Comparison of ENCODE assay signal across 21 mouse cellular contexts in genomic region chr4:89393251-89393711, GRCm38 (mm10).
DNase-seq lines count a peak whose midpoint lies in the region; ATAC-seq and TF ChIP-seq lines count a peak whose summit lies in the region.
"Had no signal": no experiment of that assay in that cellular context is flagged by ENCODE, and none has a peak within 500 bp of the region (broad histone marks: within the 10 kb centered on the region; RNA-seq: fewer than 3 reads in every experiment).

No protein-coding gene starts in this region.

- dilution Hi-C loops in CH12.LX (cut with MboI; ENCODE audit: extremely low pct_ligation_motif_present, extremely low pct_unique_long_range_greater_than_20kb, low sequenced_read_pairs) = no loop called here

- no peaks in the 10 kb centered on the region for H3K27me3 ChIP-seq in heart, embryonic 12.5 days (replicated peaks)
- no peaks in the 10 kb centered on the region for H3K27me3 ChIP-seq in CH12.LX (replicated peaks)
- H3K27me3 ChIP-seq: embryonic facial prominence, embryonic 13.5 days; limb, embryonic 15.5 days; liver, embryonic 15.5 days; midbrain, embryonic 12.5 days had no signal

- H3K79me2 ChIP-seq in CH12.LX (replicated peaks; ENCODE audit: control insufficient read depth, extremely low read depth, insufficient read depth, poor library complexity, severe bottlenecking) = peaks cover 12% of the 10 kb centered on the region; the same call in 1 of the 2 replicates

- no peaks in the 10 kb centered on the region for H3K9me3 ChIP-seq in heart, embryonic 12.5 days (replicated peaks)
- peaks cover 3% of the 10 kb centered on the region for H3K9me3 ChIP-seq in CH12.LX (replicated peaks; ENCODE audit: low read length)
- H3K9me3 ChIP-seq: embryonic facial prominence, embryonic 13.5 days; limb, embryonic 15.5 days; liver, embryonic 15.5 days; midbrain, embryonic 12.5 days had no signal

- no peak overlapping the region for H3K27ac ChIP-seq in heart, embryonic 12.5 days (ENCODE audit: poor library complexity, severe bottlenecking)
- H3K27ac ChIP-seq in CH12.LX (ENCODE audit: insufficient read depth, low read depth) = peak overlapping the region; percentile 99
- H3K27ac ChIP-seq: embryonic facial prominence, embryonic 13.5 days; gastrocnemius, adult 2 months; hindbrain, postnatal 0 days; layer of hippocampus, adult 2 months; limb, embryonic 15.5 days; liver, embryonic 15.5 days; midbrain, embryonic 12.5 days had no signal

- no peaks in the 10 kb centered on the region for H3K36me3 ChIP-seq in heart, embryonic 12.5 days
- peaks cover 19 to 46% of the 10 kb centered on the region in 2 experiments for H3K36me3 ChIP-seq in CH12.LX (replicated peaks in 1 of 2; ENCODE audit: control insufficient read depth in 1 of 2, insufficient read depth in 1 of 2, low read length in 1 of 2)
- H3K36me3 ChIP-seq: embryonic facial prominence, embryonic 13.5 days; limb, embryonic 15.5 days; liver, embryonic 15.5 days; midbrain, embryonic 12.5 days had no signal

- DNase-seq in heart, adult 8-10 months (ENCODE audit: low spot score) = peak; percentile 33
- peak; percentile 94 for DNase-seq in CH12.LX (ENCODE audit: extremely low read depth)
- DNase-seq in heart, postnatal 10 days = peak; percentile 23 to 44
- DNase-seq in left cerebral cortex, adult 9 months (ENCODE audit: low spot score in 2 of 2) = no peak
- no peak for DNase-seq in spleen, postnatal 14 days (ENCODE audit: low spot score in 2 of 2)
- DNase-seq: cerebellum, adult 9-10 months; gastrocnemius, adult 2 months; kidney, adult 18-20 months; kidney, postnatal 10 days; layer of hippocampus, postnatal 36 days; right cerebral cortex, postnatal 4 days; thymus, postnatal 25 days had no signal

- 71% methylated on average over 2 of the region's 2 CpGs for WGBS in heart, embryonic 12.5 days

- H3K9ac ChIP-seq in heart, embryonic 12.5 days = no peak overlapping the region
- H3K9ac ChIP-seq in CH12.LX (ENCODE audit: insufficient read depth, low read depth) = peak overlapping the region; percentile 74; the same call in 1 of the 2 replicates
- H3K9ac ChIP-seq: embryonic facial prominence, embryonic 13.5 days; limb, embryonic 15.5 days; liver, embryonic 15.5 days; midbrain, embryonic 12.5 days had no signal

- no peak; the same call in none of the 2 replicates for TF ChIP-seq POLR2A in CH12.LX (IDR thresholded peaks at IDR 0.05; ENCODE audit: low read depth, low read length)

- H3K4me3 ChIP-seq in heart, embryonic 12.5 days = no peak overlapping the region
- H3K4me3 ChIP-seq in CH12.LX (replicated peaks in 1 of 3; ENCODE audit: low read depth in 2 of 3, low read length in 2 of 3, poor library complexity in 1 of 3) = no peak overlapping the region
- H3K4me3 ChIP-seq: embryonic facial prominence, embryonic 13.5 days; gastrocnemius, adult 2 months; layer of hippocampus, adult 2 months; limb, embryonic 15.5 days; liver, embryonic 15.5 days; midbrain, embryonic 12.5 days had no signal

- H3K4me2 ChIP-seq in heart, embryonic 12.5 days = no peak overlapping the region
- peak overlapping the region; percentile 65 for H3K4me2 ChIP-seq in CH12.LX (ENCODE audit: insufficient read depth, low read depth, poor library complexity, severe bottlenecking)
- H3K4me2 ChIP-seq: embryonic facial prominence, embryonic 13.5 days; limb, embryonic 15.5 days; liver, embryonic 15.5 days; midbrain, embryonic 12.5 days had no signal

- TF ChIP-seq EP300 in CH12.LX (IDR thresholded peaks at IDR 0.05; ENCODE audit: low read length) = peak; percentile 99

- intact Hi-C loops in heart, postnatal 10 days (cut with DNase I) = no loop called here

- no peaks in the 10 kb centered on the region for H3K4me1 ChIP-seq in heart, embryonic 12.5 days (replicated peaks)
- peaks cover 30 to 78% of the 10 kb centered on the region in 2 experiments for H3K4me1 ChIP-seq in CH12.LX (ENCODE audit: control insufficient read depth in 1 of 2, insufficient read depth in 2 of 2)
- H3K4me1 ChIP-seq: embryonic facial prominence, embryonic 13.5 days; limb, embryonic 15.5 days; liver, embryonic 15.5 days; midbrain, embryonic 12.5 days had no signal

- in situ Hi-C loops in CH12.LX (cut with MboI; ENCODE audit: low pct_ligation_motif_present, low pct_unique_long_range_greater_than_20kb, low sequenced_read_pairs) = no loop called here

- ATAC-seq in heart, embryonic 12.5 days (ENCODE audit: insufficient number of reproducible peaks, low FRiP score) = no peak
- ATAC-seq in frontal cortex, adult (ENCODE audit: low TSS enrichment) = no peak
- ATAC-seq: forebrain, embryonic 16.5 days; hindbrain, postnatal 0 days had no signal

- TF ChIP-seq RAD21 in CH12.LX (IDR thresholded peaks at IDR 0.05; ENCODE audit: low read depth, low read length) = no peak; the same call in 1 of the 2 replicates

- TF ChIP-seq CTCF in CH12.LX (conservative IDR thresholded peaks at IDR 0.05 in 1 of 2, IDR thresholded peaks at IDR 0.05 in 1 of 2; ENCODE audit: low read depth in 2 of 2, low read length in 2 of 2) = no peak

TF ChIP-seq in CH12.LX, 34 proteins besides CTCF, POLR2A, EP300 and RAD21:
- TF ChIP-seq MEF2A (IDR thresholded peaks at IDR 0.05; ENCODE audit: borderline replicate concordance, low read depth, low read length) (peak; percentile 99), UBTF (IDR thresholded peaks at IDR 0.05; ENCODE audit: low read depth, low read length) (no peak), HCFC1 (IDR thresholded peaks at IDR 0.05; ENCODE audit: low read depth, low read length) (0 out of 2 replicates have a peak, but pooled peaks have one; percentile 26), ZNF384 (IDR thresholded peaks at IDR 0.05; ENCODE audit: low read depth, low read length) (0 out of 2 replicates have a peak, but pooled peaks have one; percentile 1), ZC3H11A (IDR thresholded peaks at IDR 0.05; ENCODE audit: low read depth, low read length) (no peak), JUN (IDR thresholded peaks at IDR 0.05; ENCODE audit: insufficient read depth, low read depth, low read length) (peak; percentile 85), RCOR1 (conservative IDR thresholded peaks at IDR 0.05; ENCODE audit: low read depth, low read length) (peak; percentile 92), CHD2 (IDR thresholded peaks at IDR 0.05; ENCODE audit: low read length) (peak; percentile 93), POLR2AphosphoS2 (IDR thresholded peaks at IDR 0.05; ENCODE audit: low read depth, low read length) (peak; percentile 88), MAZ (IDR thresholded peaks at IDR 0.05; ENCODE audit: low read depth, low read length) (peak; percentile 67; the same call in 1 of the 2 replicates), TCF12 (IDR thresholded peaks at IDR 0.05; ENCODE audit: low read depth, low read length) (peak; percentile 99), MAFK (IDR thresholded peaks at IDR 0.05; ENCODE audit: insufficient replicate concordance, low read length) (peak; percentile 95), USF2 (conservative IDR thresholded peaks at IDR 0.05; ENCODE audit: low read depth, low read length) (no peak; the same call in 1 of the 2 replicates), TBP (conservative IDR thresholded peaks at IDR 0.05; ENCODE audit: low read depth, low read length) (peak; percentile 40; the same call in 1 of the 2 replicates), NRF1 (IDR thresholded peaks at IDR 0.05; ENCODE audit: low read depth, low read length) (no peak), PAX5 (IDR thresholded peaks at IDR 0.05; ENCODE audit: low read length) (no peak), KAT2A (IDR thresholded peaks at IDR 0.05; ENCODE audit: insufficient replicate concordance, low read length) (peak; percentile 64; the same call in 1 of the 2 replicates), MXI1 (IDR thresholded peaks at IDR 0.05; ENCODE audit: low read depth, low read length) (peak; percentile 5; the same call in 1 of the 2 replicates), MAX (IDR thresholded peaks at IDR 0.05; ENCODE audit: low read length) (peak; percentile 54; the same call in 1 of the 2 replicates), E2F4 (IDR thresholded peaks at IDR 0.05; ENCODE audit: insufficient replicate concordance, low read depth, low read length) (peak; percentile 67; the same call in 1 of the 2 replicates), JUND (conservative IDR thresholded peaks at IDR 0.05; ENCODE audit: low read depth, low read length) (peak; percentile 87), SMC3 (IDR thresholded peaks at IDR 0.05; ENCODE audit: low read depth, low read length) (no peak), ZKSCAN1 (IDR thresholded peaks at IDR 0.05; ENCODE audit: borderline replicate concordance, low read depth, low read length) (no peak), ELF1 (IDR thresholded peaks at IDR 0.05; ENCODE audit: low read depth, low read length) (peak; percentile 33; the same call in 1 of the 2 replicates), ETS1 (conservative IDR thresholded peaks at IDR 0.05; ENCODE audit: low read depth, low read length) (peak; percentile 94), MYC (IDR thresholded peaks at IDR 0.05; ENCODE audit: low read depth, low read length) (peak; percentile 84), BHLHE40 (IDR thresholded peaks at IDR 0.05; ENCODE audit: low read depth, low read length) (peak; percentile 86), NELFE (IDR thresholded peaks at IDR 0.05; ENCODE audit: low read depth, low read length) (no peak), IRF4 (IDR thresholded peaks at IDR 0.05; ENCODE audit: low read depth, low read length) (peak; percentile 95), ZMIZ1 (IDR thresholded peaks at IDR 0.05; ENCODE audit: low read depth, low read length) (no peak), SIN3A (IDR thresholded peaks at IDR 0.05; ENCODE audit: low read length) (peak; percentile 90), USF1 (IDR thresholded peaks at IDR 0.05; ENCODE audit: low read depth, low read length) (no peak), GABPA (IDR thresholded peaks at IDR 0.05; ENCODE audit: insufficient replicate concordance, low read depth, low read length) (no peak), CHD1 (IDR thresholded peaks at IDR 0.05; ENCODE audit: low read depth, low read length) (peak; percentile 95)
TF ChIP-seq in CH12.LX: peak in this region for 23.

Comparison
In these comparisons a context has a peak if more than half of its experiments do, and no peak if none do; other contexts are left out.
1. DNase-seq: peak in heart, adult 8-10 months (single experiment), CH12.LX (single experiment) and heart, postnatal 10 days (2 of 2); none in left cerebral cortex, adult 9 months (0 of 2) and spleen, postnatal 14 days (0 of 2).